In the genomic region with DNA sequence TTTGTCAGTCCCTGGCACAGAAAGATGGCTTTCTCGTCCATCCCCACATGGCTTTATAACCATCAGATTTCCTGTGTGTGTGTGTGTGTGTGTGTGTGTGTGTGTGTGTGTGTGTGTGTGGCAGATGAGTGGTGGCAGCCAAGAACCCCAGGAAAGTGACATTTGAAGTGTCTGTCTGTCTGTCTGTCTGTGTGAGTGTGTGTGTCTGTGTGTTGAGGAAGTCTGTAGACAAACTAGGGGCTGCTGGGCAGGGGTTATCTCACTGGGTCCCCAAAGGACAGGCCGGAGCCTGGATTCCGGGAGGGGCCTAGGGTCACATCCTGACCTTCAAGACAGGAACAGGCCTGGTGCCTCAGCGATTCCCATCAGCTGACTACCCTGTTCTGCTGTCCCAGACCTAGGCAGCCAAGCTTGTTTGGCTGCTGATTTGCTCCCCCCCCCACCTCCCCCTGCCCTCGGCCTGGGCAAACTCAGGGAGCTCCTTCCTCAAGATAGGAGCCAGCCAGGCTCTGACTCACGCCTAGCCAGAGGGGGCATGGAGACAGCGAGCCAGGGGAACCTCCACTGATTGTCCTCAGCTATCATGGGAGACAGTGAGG, we compare ENCODE assay signal across 7 mouse cellular contexts. TPM values are rescaled to one million over a fixed set of nuclear protein-coding genes. Genes with fewer than 3 reads are reported as not detected.
A peak's percentile ranks its signal among the peaks of the same experiment; 100 is the strongest.
DNase-seq lines count a peak whose midpoint lies in the region; TF ChIP-seq lines count a peak whose summit lies in the region.

No protein-coding gene starts in this region.

- peak; percentile 28 for DNase-seq in adipocyte (ENCODE audit: low spot score)
- peak; percentile 43 for DNase-seq in embryonic facial prominence, embryonic 10.5 days (ENCODE audit: low spot score)
- DNase-seq in kidney, adult 2 months = peak; percentile 93
- DNase-seq in lung, postnatal 10 days = peak; percentile 78
- DNase-seq in spleen, adult 12 weeks (ENCODE audit: low spot score) = no peak
- DNase-seq in left cerebral cortex, adult 8-10 months (ENCODE audit: low spot score in 2 of 2) = no peak
- no peak for DNase-seq in frontal cortex, postnatal 25 days (ENCODE audit: low spot score in 2 of 2)

- H3K9me3 ChIP-seq in embryonic facial prominence, embryonic 10.5 days = no peaks in the 10 kb centered on the region

- peaks cover 28% of the 10 kb centered on the region for H3K4me1 ChIP-seq in embryonic facial prominence, embryonic 10.5 days
- 0 out of 2 replicates have a peak, but pooled peaks cover 4% of the 10 kb centered on the region for H3K4me1 ChIP-seq in kidney, adult 2 months (ENCODE audit: control insufficient read depth, insufficient read depth, low read length)

- no peak for TF ChIP-seq POLR2A in kidney, adult 2 months (IDR thresholded peaks at IDR 0.05; ENCODE audit: low read depth, low read length)

- no peaks in the 10 kb centered on the region for H3K36me3 ChIP-seq in embryonic facial prominence, embryonic 10.5 days (replicated peaks)
- no peaks in the 10 kb centered on the region for H3K36me3 ChIP-seq in kidney, adult 2 months (ENCODE audit: control insufficient read depth, insufficient read depth, low read length)

- H3K27ac ChIP-seq in embryonic facial prominence, embryonic 10.5 days (replicated peaks) = peak overlapping the region; percentile 73
- peak overlapping the region; percentile 73 for H3K27ac ChIP-seq in kidney, adult 2 months (ENCODE audit: insufficient read depth, low read depth, low read length)

- H3K4me3 ChIP-seq in embryonic facial prominence, embryonic 10.5 days = no peak overlapping the region
- no peak overlapping the region for H3K4me3 ChIP-seq in kidney, adult 2 months (ENCODE audit: insufficient read depth, low read depth, low read length)

- H3K27me3 ChIP-seq in embryonic facial prominence, embryonic 10.5 days (replicated peaks; ENCODE audit: low read depth, poor library complexity, severe bottlenecking) = no peaks in the 10 kb centered on the region
- H3K27me3 ChIP-seq in kidney, adult 2 months (replicated peaks; ENCODE audit: control insufficient read depth, insufficient read depth, low read length) = no peaks in the 10 kb centered on the region

- 46% methylated on average over 7 of the region's 7 CpGs for WGBS in embryonic facial prominence, embryonic 10.5 days
- WGBS in kidney, adult 2 months = 46% methylated on average over 7 of the region's 7 CpGs

- TF ChIP-seq CTCF in kidney, adult 2 months (conservative IDR thresholded peaks at IDR 0.05; ENCODE audit: insufficient read depth, insufficient read length, low read depth, low read length) = no peak

RNA-seq across cellular contexts. Expression of a gene that starts 15.2 kb away (rescaled TPM):
- polyA plus RNA-seq in embryonic facial prominence, embryonic 10.5 days (2016; fragmentation: Nextera tagmentation; extraction: Ambion mirVana) = 23.7 and 25.5 TPM in 2 replicates
- 228 and 289 TPM in 2 replicates for polyA plus RNA-seq in kidney, adult 2 months (2012; rRNA removed)
- 10 to 100 TPM; 19.5 to 22.0 (median 21.4) TPM for total RNA-seq in left cerebral cortex, adult 8-10 months (2022)

RNA-seq across cellular contexts. Expression of a gene that starts 40.0 kb away (rescaled TPM):
- polyA plus RNA-seq in embryonic facial prominence, embryonic 10.5 days (2016; fragmentation: Nextera tagmentation; extraction: Ambion mirVana) = 20.5 and 24.7 TPM in 2 replicates
- polyA plus RNA-seq in kidney, adult 2 months (2012; rRNA removed) = 31.6 and 47.4 TPM in 2 replicates
- total RNA-seq in left cerebral cortex, adult 8-10 months (2022) = 100 to 1,000 TPM; 143 to 158 (median 151) TPM

RNA-seq across cellular contexts. Expression of a gene that starts 42.3 kb away (rescaled TPM):
- 33.5 and 35.5 TPM in 2 replicates for polyA plus RNA-seq in embryonic facial prominence, embryonic 10.5 days (2016; fragmentation: Nextera tagmentation; extraction: Ambion mirVana)
- 147 and 174 TPM in 2 replicates for polyA plus RNA-seq in kidney, adult 2 months (2012; rRNA removed)
- 10 to 100 TPM in 1 of 4 experiments, 1 to 10 TPM in 3; 6.8 to 11.9 (median 9.1) TPM for total RNA-seq in left cerebral cortex, adult 8-10 months (2022)

RNA-seq across cellular contexts. Expression of a gene that starts 51.3 kb away (rescaled TPM):
- polyA plus RNA-seq in embryonic facial prominence, embryonic 10.5 days (2016; fragmentation: Nextera tagmentation; extraction: Ambion mirVana) = 130 and 135 TPM in 2 replicates
- 88.3 and 89.2 TPM in 2 replicates for polyA plus RNA-seq in kidney, adult 2 months (2012; rRNA removed)
- 100 to 1,000 TPM in 2 of 4 experiments, 10 to 100 TPM in 2; 95.8 to 114 (median 105) TPM for total RNA-seq in left cerebral cortex, adult 8-10 months (2022)

RNA-seq across cellular contexts. Expression of a gene that starts 59.2 kb away (rescaled TPM):
- polyA plus RNA-seq in embryonic facial prominence, embryonic 10.5 days (2016; fragmentation: Nextera tagmentation; extraction: Ambion mirVana) = 27.1 and 27.5 TPM in 2 replicates
- 28.4 and 30.4 TPM in 2 replicates for polyA plus RNA-seq in kidney, adult 2 months (2012; rRNA removed)
- 10 to 100 TPM; 29.5 to 37.8 (median 33.5) TPM for total RNA-seq in left cerebral cortex, adult 8-10 months (2022)

Comparison
In these comparisons a context has a peak if more than half of its experiments do, and no peak if none do; other contexts are left out.
1. DNase-seq: peak in adipocyte (single experiment), embryonic facial prominence, embryonic 10.5 days (single experiment), kidney, adult 2 months (single experiment) and lung, postnatal 10 days (single experiment); none in spleen, adult 12 weeks (single experiment), left cerebral cortex, adult 8-10 months (0 of 2) and frontal cortex, postnatal 25 days (0 of 2).